Mouse (Mus musculus) adrenal gland, adult 18-20 months (tissue): ENCODE measurements at regions not wholly inside any gene's neighbourhood (a gene's known extent, or its start where the extent isn't known, plus 50 kb on each side); places are given as distances from the start of the nearest gene placed in this dataset.

Source experiments
- DNase-seq, 2 experiments: peaks; one replicate each; pipeline ENCODE4 v3.0.0; 2021 to 2022; ENCODE audit warnings: low spot score in 2 of 2

GRCm38 (mm10) chr5:90030737-90031136, 147.6 kb upstream of the Adamts3 start:
- no peak for DNase-seq

GRCm38 (mm10) chr5:90029751-90030150, 146.6 kb upstream of the Adamts3 start:
- peak; percentile 22 to 39 for DNase-seq

GRCm38 (mm10) chr5:90026835-90027753, 144.0 kb upstream of the Adamts3 start:
- peak in 1 of 2 experiments; percentile 8 for DNase-seq

GRCm38 (mm10) chr5:90021447-90021846, 138.3 kb upstream of the Adamts3 start:
- DNase-seq = no peak

- no peak for DNase-seq
Observed at GRCm38 (mm10) chr5:90000758-90001157, 117.6 kb upstream of the Adamts3 start.

GRCm38 (mm10) chr5:89991568-89991967, 108.4 kb upstream of the Adamts3 start:
- DNase-seq = no peak

GRCm38 (mm10) chr5:89981627-89982026, 98.5 kb upstream of the Adamts3 start:
- DNase-seq = no peak

- DNase-seq = no peak
Observed at GRCm38 (mm10) chr5:89980204-89980603, 97.1 kb upstream of the Adamts3 start.

- no peak for DNase-seq
Observed at GRCm38 (mm10) chr5:89952611-89953010, 69.5 kb upstream of the Adamts3 start.

- no peak for DNase-seq
Observed at GRCm38 (mm10) chr5:89945660-89945925, 62.5 kb upstream of the Adamts3 start.

GRCm38 (mm10) chr5:89944855-89945659, 61.9 kb upstream of the Adamts3 start:
- DNase-seq = no peak

- DNase-seq = no peak
Observed at GRCm38 (mm10) chr5:89943276-89944127, 60.4 kb upstream of the Adamts3 start.

GRCm38 (mm10) chr5:89942244-89942643, 59.1 kb upstream of the Adamts3 start:
- DNase-seq = no peak

- no peak for DNase-seq
Observed at GRCm38 (mm10) chr5:89932999-89933398, 49.9 kb upstream of the Adamts3 start.
